10 mouse cellular contexts compared by ENCODE assay signal in the genomic region with DNA sequence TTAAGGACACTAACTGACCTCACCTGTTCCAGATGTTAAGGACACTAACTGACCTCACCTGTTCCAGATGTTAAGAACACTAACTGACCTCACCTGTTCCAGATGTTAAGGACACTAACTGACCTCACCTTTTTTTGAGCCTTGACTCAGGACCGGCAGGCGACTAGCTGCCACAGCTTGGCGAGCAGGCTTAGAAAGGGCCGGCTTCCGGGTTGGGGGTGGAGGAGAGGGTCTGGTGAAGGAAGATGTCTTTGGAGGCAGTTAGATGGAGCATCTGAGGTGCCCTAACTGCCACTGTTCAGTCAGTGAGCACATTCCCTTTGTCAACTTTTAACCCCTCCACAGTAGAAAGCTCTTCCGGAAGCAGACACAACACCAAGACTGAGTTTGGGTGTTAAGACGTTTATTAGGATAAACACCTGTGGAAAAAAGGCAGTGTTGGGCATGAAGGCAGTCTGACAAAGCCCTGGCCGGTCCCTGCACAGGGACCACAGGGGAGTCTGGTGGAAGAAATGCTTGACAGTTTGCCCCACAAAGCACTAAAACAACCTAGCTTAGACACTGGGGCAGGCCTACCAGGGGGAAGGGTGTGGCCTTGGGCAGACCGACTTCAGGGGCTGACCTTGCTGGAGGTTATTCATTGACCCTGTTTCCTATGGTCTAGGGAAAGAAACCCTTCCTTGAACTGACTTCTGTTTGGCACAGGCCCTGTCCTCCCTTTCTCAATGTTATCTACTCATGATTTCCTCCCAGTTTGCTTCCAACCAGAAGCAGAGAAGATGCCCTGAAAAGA. TPM values are rescaled to one million over a fixed set of nuclear protein-coding genes. Genes with fewer than 3 reads are reported as not detected.
DNase-seq lines count a peak whose midpoint lies in the region; ATAC-seq and TF ChIP-seq lines count a peak whose summit lies in the region.
"Had no signal": no experiment of that assay in that cellular context is flagged by ENCODE, and none has a peak within 500 bp of the region (broad histone marks: within the 10 kb centered on the region; RNA-seq: fewer than 3 reads in every experiment).

No protein-coding gene starts in this region.

- intact Hi-C loops in heart, postnatal 14 days (cut with DNase I) = no loop called here

- 48% methylated on average over 9 of the region's 9 CpGs for WGBS in heart, embryonic 10.5 days
- WGBS in lung, embryonic 14.5 days = 34% methylated on average over 9 of the region's 9 CpGs
- WGBS in lung, adult 2 months = 63% methylated on average over 9 of the region's 9 CpGs
- WGBS in limb, embryonic 11.5 days = 51% methylated on average over 9 of the region's 9 CpGs

- no peak for TF ChIP-seq POLR2A in lung, adult 2 months (IDR thresholded peaks at IDR 0.05; ENCODE audit: borderline replicate concordance, extremely low read depth, low read depth, low read length)

- peak overlapping the region; percentile 95 for H3K4me2 ChIP-seq in lung, embryonic 14.5 days
- H3K4me2 ChIP-seq in limb, embryonic 11.5 days (ENCODE audit: low read depth, severe bottlenecking) = no peak overlapping the region; the same call in 1 of the 2 replicates
- H3K4me2 ChIP-seq: liver, embryonic 15.5 days had no signal

- peak overlapping the region; percentile 43; the same call in 1 of the 2 replicates for H3K27ac ChIP-seq in heart, embryonic 10.5 days
- H3K27ac ChIP-seq in lung, embryonic 14.5 days (ENCODE audit: low read depth) = no peak overlapping the region
- no peak overlapping the region for H3K27ac ChIP-seq in limb, embryonic 11.5 days (replicated peaks; ENCODE audit: low read depth, low read length)
- H3K27ac ChIP-seq: liver, embryonic 15.5 days had no signal

- TF ChIP-seq CTCF in lung, embryonic 14.5 days (IDR thresholded peaks at IDR 0.05; ENCODE audit: low read depth) = no peak
- TF ChIP-seq CTCF in lung, adult 2 months (IDR thresholded peaks at IDR 0.05; ENCODE audit: insufficient read depth, low read length) = no peak

- H3K9ac ChIP-seq in lung, embryonic 14.5 days = no peak overlapping the region
- no peak overlapping the region for H3K9ac ChIP-seq in limb, embryonic 11.5 days (ENCODE audit: low read length)
- H3K9ac ChIP-seq: liver, embryonic 15.5 days had no signal

- ATAC-seq in lung, embryonic 14.5 days (ENCODE audit: insufficient read depth) = no peak
- ATAC-seq in limb, embryonic 11.5 days (ENCODE audit: insufficient number of reproducible peaks, low FRiP score, low TSS enrichment, low read depth) = no peak

- DNase-seq in heart, embryonic 10.5 days (ENCODE audit: low spot score) = no peak
- no peak for DNase-seq in heart, postnatal 14 days
- peak; percentile 21 for DNase-seq in lung, embryonic 14.5 days
- DNase-seq in lung, adult 2 months = no peak
- DNase-seq in limb, embryonic 11.5 days (ENCODE audit: low spot score) = no peak
- DNase-seq in yolk sac, embryonic 10.5 days (ENCODE audit: low spot score) = peak; percentile 40
- DNase-seq in gastrocnemius, adult 8-10 months (ENCODE audit: low spot score in 2 of 2) = no peak
- DNase-seq in layer of hippocampus, postnatal 10 days (ENCODE audit: low spot score in 2 of 2) = no peak

- peak overlapping the region; percentile 10; the same call in 1 of the 2 replicates for H3K4me3 ChIP-seq in heart, embryonic 10.5 days
- no peak overlapping the region for H3K4me3 ChIP-seq in lung, embryonic 14.5 days (ENCODE audit: low read depth, low read length)
- H3K4me3 ChIP-seq in lung, adult 2 months (replicated peaks; ENCODE audit: extremely low read depth, low read depth, low read length) = no peak overlapping the region
- 0 out of 2 replicates have a peak overlapping the region, but pooled peaks have one; percentile 10 for H3K4me3 ChIP-seq in limb, embryonic 11.5 days (ENCODE audit: low read depth, low read length)
- H3K4me3 ChIP-seq: liver, embryonic 15.5 days had no signal

- H3K36me3 ChIP-seq in heart, embryonic 10.5 days = 0 out of 2 replicates have a peak, but pooled peaks cover 7% of the 10 kb centered on the region
- peaks cover 13% of the 10 kb centered on the region for H3K36me3 ChIP-seq in lung, embryonic 14.5 days (ENCODE audit: insufficient read depth)
- no peaks in the 10 kb centered on the region for H3K36me3 ChIP-seq in limb, embryonic 11.5 days (ENCODE audit: control insufficient read depth, insufficient read depth, low read length)
- H3K36me3 ChIP-seq: liver, embryonic 15.5 days had no signal

- no peaks in the 10 kb centered on the region for H3K27me3 ChIP-seq in heart, embryonic 10.5 days (ENCODE audit: insufficient read depth, poor library complexity, severe bottlenecking)
- H3K27me3 ChIP-seq in lung, embryonic 14.5 days (ENCODE audit: insufficient read depth, low read length) = no peaks in the 10 kb centered on the region
- H3K27me3 ChIP-seq in limb, embryonic 11.5 days (ENCODE audit: control insufficient read depth, insufficient read depth, low read length) = no peaks in the 10 kb centered on the region
- H3K27me3 ChIP-seq: liver, embryonic 15.5 days had no signal

- H3K9me3 ChIP-seq in heart, embryonic 10.5 days = no peaks in the 10 kb centered on the region
- H3K9me3 ChIP-seq in lung, embryonic 14.5 days (ENCODE audit: low read depth, low read length) = no peaks in the 10 kb centered on the region
- H3K9me3 ChIP-seq in limb, embryonic 11.5 days (ENCODE audit: control insufficient read depth, low read length) = no peaks in the 10 kb centered on the region
- H3K9me3 ChIP-seq: liver, embryonic 15.5 days had no signal

- H3K4me1 ChIP-seq in heart, embryonic 10.5 days = peaks cover 34% of the 10 kb centered on the region
- H3K4me1 ChIP-seq in lung, embryonic 14.5 days (ENCODE audit: insufficient read depth) = peaks cover 6% of the 10 kb centered on the region; the same call in 1 of the 2 replicates
- H3K4me1 ChIP-seq in lung, adult 2 months (ENCODE audit: control insufficient read depth, insufficient read depth, low read length) = no peaks in the 10 kb centered on the region
- H3K4me1 ChIP-seq in limb, embryonic 11.5 days (ENCODE audit: control insufficient read depth, insufficient read depth, low read length) = peaks cover 22% of the 10 kb centered on the region

RNA-seq across cellular contexts. Expression of gene Sox12, which starts 4.4 kb away (rescaled TPM):
- 6.7 and 10.5 TPM in 2 replicates for polyA plus RNA-seq in heart, embryonic 10.5 days (2016; fragmentation: Nextera tagmentation; extraction: Ambion mirVana)
- 10 to 100 TPM; 14.4 to 15.5 TPM for total RNA-seq in heart, postnatal 14 days (2021)
- 17.2 and 19.4 TPM in 2 replicates for polyA plus RNA-seq in lung, embryonic 14.5 days (2014; fragmentation: Nextera tagmentation; extraction: Ambion mirVana)
- polyA plus RNA-seq in lung, adult 2 months (2012; rRNA removed) = 5.6 and 5.8 TPM in 2 replicates
- 21.1 and 21.8 TPM in 2 replicates for polyA plus RNA-seq in limb, embryonic 11.5 days (2014; fragmentation: Nextera tagmentation; extraction: Ambion mirVana)
- under 1 TPM; 0.34 to 0.58 (median 0.49) TPM for total RNA-seq in gastrocnemius, adult 8-10 months (2022)
- total RNA-seq in layer of hippocampus, postnatal 10 days (2021) = 10 to 100 TPM; 37.5 to 38.1 TPM

RNA-seq across cellular contexts. Expression of gene Nrsn2, which starts 17.0 kb away (rescaled TPM):
- polyA plus RNA-seq in heart, embryonic 10.5 days (2016; fragmentation: Nextera tagmentation; extraction: Ambion mirVana) = 3.1 and 3.3 TPM in 2 replicates
- total RNA-seq in heart, postnatal 14 days (2021) = not detected
- polyA plus RNA-seq in lung, embryonic 14.5 days (2014; fragmentation: Nextera tagmentation; extraction: Ambion mirVana) = 0.26 TPM in 1 of 2 replicates, not detected in the other
- polyA plus RNA-seq in lung, adult 2 months (2012; rRNA removed) = 0.17 TPM in 1 of 2 replicates, not detected in the other
- 1.8 and 2.2 TPM in 2 replicates for polyA plus RNA-seq in limb, embryonic 11.5 days (2014; fragmentation: Nextera tagmentation; extraction: Ambion mirVana)
- under 1 TPM in 1 of 4 experiments, not detected in 3; 0.22 TPM for total RNA-seq in gastrocnemius, adult 8-10 months (2022)
- total RNA-seq in layer of hippocampus, postnatal 10 days (2021) = 10 to 100 TPM; 35.3 to 35.4 TPM
- polyA plus RNA-seq: activated CD4-positive, CD25-positive, alpha-beta regulatory T cell, adult 4 months; liver, embryonic 15.5 days had no signal

RNA-seq across cellular contexts. Expression of gene Zcchc3, which starts 21.4 kb away (rescaled TPM):
- polyA plus RNA-seq in heart, embryonic 10.5 days (2016; fragmentation: Nextera tagmentation; extraction: Ambion mirVana) = 50.6 and 71.3 TPM in 2 replicates
- total RNA-seq in heart, postnatal 14 days (2021) = 10 to 100 TPM; 12.0 TPM
- polyA plus RNA-seq in lung, embryonic 14.5 days (2014; fragmentation: Nextera tagmentation; extraction: Ambion mirVana) = 38.6 and 42.3 TPM in 2 replicates
- 5.1 and 5.8 TPM in 2 replicates for polyA plus RNA-seq in lung, adult 2 months (2012; rRNA removed)
- polyA plus RNA-seq in limb, embryonic 11.5 days (2014; fragmentation: Nextera tagmentation; extraction: Ambion mirVana) = 69.4 and 75.8 TPM in 2 replicates
- total RNA-seq in gastrocnemius, adult 8-10 months (2022) = under 1 TPM; 0.46 to 0.88 (median 0.84) TPM
- total RNA-seq in layer of hippocampus, postnatal 10 days (2021) = 10 to 100 TPM in 1 of 2 experiments, 1 to 10 TPM in 1; 9.9 to 12.1 TPM

RNA-seq across cellular contexts. Expression of gene 6820408C15Rik, which starts 22.0 kb away (rescaled TPM):
- polyA plus RNA-seq in heart, embryonic 10.5 days (2016; fragmentation: Nextera tagmentation; extraction: Ambion mirVana) = 1.2 and 1.4 TPM in 2 replicates
- 1 to 10 TPM; 2.6 to 2.7 TPM for total RNA-seq in heart, postnatal 14 days (2021)
- 0.53 and 1.3 TPM in 2 replicates for polyA plus RNA-seq in lung, embryonic 14.5 days (2014; fragmentation: Nextera tagmentation; extraction: Ambion mirVana)
- 8.1 and 8.5 TPM in 2 replicates for polyA plus RNA-seq in lung, adult 2 months (2012; rRNA removed)
- 0.15 and 0.54 TPM in 2 replicates for polyA plus RNA-seq in limb, embryonic 11.5 days (2014; fragmentation: Nextera tagmentation; extraction: Ambion mirVana)
- total RNA-seq in gastrocnemius, adult 8-10 months (2022) = not detected
- total RNA-seq in layer of hippocampus, postnatal 10 days (2021) = 1 to 10 TPM; 3.5 to 4.3 TPM
- polyA plus RNA-seq: activated CD4-positive, CD25-positive, alpha-beta regulatory T cell, adult 4 months had no signal

RNA-seq across cellular contexts. Expression of gene Trib3, which starts 49.6 kb away (rescaled TPM):
- polyA plus RNA-seq in heart, embryonic 10.5 days (2016; fragmentation: Nextera tagmentation; extraction: Ambion mirVana) = 5.1 and 5.3 TPM in 2 replicates
- total RNA-seq in heart, postnatal 14 days (2021) = 1 to 10 TPM; 3.2 to 3.4 TPM
- 2.2 and 2.7 TPM in 2 replicates for polyA plus RNA-seq in lung, embryonic 14.5 days (2014; fragmentation: Nextera tagmentation; extraction: Ambion mirVana)
- 6.1 and 6.9 TPM in 2 replicates for polyA plus RNA-seq in lung, adult 2 months (2012; rRNA removed)
- polyA plus RNA-seq in limb, embryonic 11.5 days (2014; fragmentation: Nextera tagmentation; extraction: Ambion mirVana) = 1.4 and 1.8 TPM in 2 replicates
- total RNA-seq in gastrocnemius, adult 8-10 months (2022) = 1 to 10 TPM in 2 of 4 experiments, under 1 TPM in 2; 0.58 to 2.0 (median 1.1) TPM
- under 1 TPM; 0.30 to 0.58 TPM for total RNA-seq in layer of hippocampus, postnatal 10 days (2021)

Comparison
In these comparisons a context has a peak if more than half of its experiments do, and no peak if none do; other contexts are left out.
1. DNase-seq: peak in lung, embryonic 14.5 days (single experiment) and yolk sac, embryonic 10.5 days (single experiment); none in heart, embryonic 10.5 days (single experiment), heart, postnatal 14 days (0 of 2), lung, adult 2 months (single experiment), limb, embryonic 11.5 days (single experiment), gastrocnemius, adult 8-10 months (0 of 2) and layer of hippocampus, postnatal 10 days (0 of 2).
2. H3K4me3 ChIP-seq: peak in heart, embryonic 10.5 days (single experiment) and limb, embryonic 11.5 days (single experiment); none in lung, embryonic 14.5 days (single experiment) and lung, adult 2 months (single experiment).